Mouse (Mus musculus): Measurements from ENCODE around the gene Rab36.

DNA sequence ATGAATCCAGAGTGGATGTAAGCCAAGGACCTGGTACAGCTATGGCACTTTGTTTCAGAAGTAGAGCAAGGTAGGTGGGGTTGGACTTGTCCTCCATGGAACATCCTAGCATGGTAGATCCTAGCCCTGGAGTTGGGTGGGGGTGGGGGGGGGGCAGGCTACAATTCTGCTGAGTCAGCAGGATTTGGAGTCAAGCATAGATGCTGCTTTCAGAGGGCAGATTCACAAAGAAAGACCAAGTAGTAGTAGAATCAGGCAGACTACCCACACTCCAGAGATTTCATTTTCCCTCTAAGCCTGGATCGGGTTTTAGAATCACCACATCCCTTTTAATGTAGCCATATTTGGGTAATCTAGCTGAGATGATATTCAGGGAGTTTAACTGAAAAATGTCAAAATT, 57.5 kb downstream of the Rab36 start:
- no peak for TF ChIP-seq CTCF (IDR thresholded peaks at IDR 0.05; ENCODE audit: insufficient read depth, low read depth, low read length)
- no peak for TF ChIP-seq POLR2A (IDR thresholded peaks at IDR 0.05; ENCODE audit: insufficient read depth, low read depth, low read length)
